Mouse (Mus musculus): ENCODE data around the gene Atp12a.

Gene Atp12a
- long read RNA-seq, experiment 1: 0 reads
- long read RNA-seq, experiment 2: 0 reads

- intact Hi-C loops (cut with DNase I): no loop called here
Measured at GRCm38 (mm10) chr14:56364711-56365237, at the start of gene Atp12a. Atp12a (plus strand) TSS chr14:56365068.

GRCm38 (mm10) chr14:56315519-56315918 lies 49.3 kb upstream of the Atp12a start:
- intact Hi-C loops (cut with DNase I): no loop called here

- intact Hi-C loops (cut with DNase I): no loop called here
Measured at GRCm38 (mm10) chr14:56316333-56316732, 48.5 kb upstream of the Atp12a start.

GRCm38 (mm10) chr14:56322982-56323381 lies 41.9 kb upstream of the Atp12a start:
- intact Hi-C loops (cut with DNase I): no loop called here

- intact Hi-C loops (cut with DNase I): no loop called here
Measured at GRCm38 (mm10) chr14:56325038-56325437, 39.8 kb upstream of the Atp12a start.

GRCm38 (mm10) chr14:56333700-56334099 lies 31.2 kb upstream of the Atp12a start:
- intact Hi-C loops (cut with DNase I): no loop called here

GRCm38 (mm10) chr14:56334437-56334836 lies 30.4 kb upstream of the Atp12a start:
- intact Hi-C loops (cut with DNase I): no loop called here

- intact Hi-C loops (cut with DNase I): no loop called here
Measured at GRCm38 (mm10) chr14:56336032-56336431, 28.8 kb upstream of the Atp12a start.

- intact Hi-C loops (cut with DNase I): no loop called here
Measured at GRCm38 (mm10) chr14:56337075-56337474, 27.8 kb upstream of the Atp12a start.

GRCm38 (mm10) chr14:56337696-56338095 lies 27.2 kb upstream of the Atp12a start:
- intact Hi-C loops (cut with DNase I): no loop called here

- intact Hi-C loops (cut with DNase I): no loop called here
Measured at GRCm38 (mm10) chr14:56338882-56339442, 25.9 kb upstream of the Atp12a start.

- intact Hi-C loops (cut with DNase I): no loop called here
Measured at GRCm38 (mm10) chr14:56348704-56349103, 16.2 kb upstream of the Atp12a start.

GRCm38 (mm10) chr14:56349541-56349940 lies 15.3 kb upstream of the Atp12a start:
- intact Hi-C loops (cut with DNase I): no loop called here

GRCm38 (mm10) chr14:56351959-56352660 lies 12.8 kb upstream of the Atp12a start:
- intact Hi-C loops (cut with DNase I): loop anchor here (2.0 kb wide), 1 partner anchor 33 kb away; no protein-coding TSS in a partner anchor

- intact Hi-C loops (cut with DNase I): no loop called here
Measured at GRCm38 (mm10) chr14:56354803-56355202, 10.1 kb upstream of the Atp12a start.

- intact Hi-C loops (cut with DNase I): no loop called here
Measured at GRCm38 (mm10) chr14:56355396-56355795, 9.5 kb upstream of the Atp12a start.

GRCm38 (mm10) chr14:56356196-56356595 lies 8.7 kb upstream of the Atp12a start:
- intact Hi-C loops (cut with DNase I): no loop called here

GRCm38 (mm10) chr14:56358422-56358821 lies 6.4 kb upstream of the Atp12a start:
- intact Hi-C loops (cut with DNase I): no loop called here

- intact Hi-C loops (cut with DNase I): no loop called here
Measured at GRCm38 (mm10) chr14:56359131-56359530, 5.7 kb upstream of the Atp12a start.

GRCm38 (mm10) chr14:56365292-56365691 lies 424 bp downstream of the Atp12a start:
- intact Hi-C loops (cut with DNase I): no loop called here

- intact Hi-C loops (cut with DNase I): no loop called here
Measured at GRCm38 (mm10) chr14:56366712-56367111, 1.8 kb downstream of the Atp12a start.

- intact Hi-C loops (cut with DNase I): no loop called here
Measured at GRCm38 (mm10) chr14:56368834-56369233, 4.0 kb downstream of the Atp12a start.

GRCm38 (mm10) chr14:56375731-56376130 lies 10.9 kb downstream of the Atp12a start:
- intact Hi-C loops (cut with DNase I): no loop called here

All from adrenal gland (tissue).